Mouse (Mus musculus) adipose tissue, adult 10 weeks (tissue): ENCODE data around the gene Ntn5. TPM values are rescaled to one million over a fixed set of nuclear protein-coding genes. Genes with fewer than 3 reads are reported as not detected.

ENCODE experiments used
- polyA plus RNA-seq: library from polyadenylated mRNA; stranded (reverse); fragments of 350-450 nt; fragmentation: Illumina TruSeq; extraction: RNeasy Lipid Tissue Mini Kit (QIAGEN cat#74804); gene quantifications from one replicate; pipeline ENCODE4 v1.2.3, GENCODE M21; 2014; ENCODE audit warnings: low read depth, low replicate concordance

Gene Ntn5
- 0.78 TPM for polyA plus RNA-seq

DNA sequence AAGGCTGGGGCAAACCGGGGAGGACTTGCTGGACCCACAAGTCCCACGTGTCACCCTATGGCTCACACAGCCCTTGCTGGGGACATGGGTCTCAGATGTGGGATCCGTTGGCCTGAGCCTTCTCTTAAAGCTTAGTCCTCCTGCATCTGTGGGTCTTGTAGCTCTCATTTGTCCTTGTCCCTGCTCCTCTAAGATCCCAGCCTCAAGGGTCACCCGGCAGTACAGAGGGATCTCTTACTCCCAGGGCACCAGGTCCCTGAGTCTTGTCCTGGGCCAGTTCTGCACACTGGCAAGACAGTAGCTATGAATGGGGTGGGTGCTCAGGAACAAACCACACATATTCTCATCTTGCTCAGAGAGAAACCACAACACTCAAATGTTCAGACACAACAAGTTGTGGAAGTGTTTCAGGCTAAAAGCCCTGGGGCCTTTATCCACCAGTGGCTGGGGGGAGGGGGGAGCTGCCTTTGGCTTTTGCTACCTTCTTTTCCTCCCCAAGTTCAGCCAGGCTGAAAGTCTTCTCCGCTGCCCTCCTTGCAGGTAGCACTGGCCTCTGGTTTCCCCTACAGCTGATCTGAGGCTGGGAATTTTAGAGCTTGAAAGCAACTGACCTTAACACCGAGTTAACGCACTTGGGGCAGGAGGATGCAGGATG is at the start of gene Ntn5:
Gene Ntn5 (plus strand): TSS at position 627 of the 655 bp plus-strand sequence.

DNA sequence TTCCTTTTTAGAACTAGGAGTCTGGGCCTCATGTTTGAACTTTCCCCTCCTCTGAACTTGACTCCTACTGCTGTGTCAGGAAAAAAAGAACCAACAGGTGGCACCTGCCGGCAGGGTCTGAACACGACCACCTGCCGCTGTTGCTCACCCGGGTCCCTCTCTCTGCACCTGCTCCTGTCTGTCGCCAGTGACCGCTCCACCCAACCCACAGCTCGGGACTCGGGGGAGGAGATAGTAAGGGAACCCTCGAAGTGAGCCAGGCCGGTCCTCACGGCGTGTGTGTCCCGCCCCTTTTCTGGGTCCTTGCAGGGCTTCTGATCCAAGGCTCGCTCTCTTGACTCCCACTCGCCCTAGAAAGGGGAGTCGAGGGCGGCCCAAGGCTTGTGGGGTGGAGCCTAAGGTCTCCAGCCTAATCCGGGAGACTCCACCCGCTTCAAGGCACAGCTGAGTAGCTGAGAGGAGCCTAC is 44.2 kb upstream of the Ntn5 start, which contains the start of gene Mamstr:
Gene Mamstr (plus strand): TSS at position 417 of the 467 bp plus-strand sequence.

DNA sequence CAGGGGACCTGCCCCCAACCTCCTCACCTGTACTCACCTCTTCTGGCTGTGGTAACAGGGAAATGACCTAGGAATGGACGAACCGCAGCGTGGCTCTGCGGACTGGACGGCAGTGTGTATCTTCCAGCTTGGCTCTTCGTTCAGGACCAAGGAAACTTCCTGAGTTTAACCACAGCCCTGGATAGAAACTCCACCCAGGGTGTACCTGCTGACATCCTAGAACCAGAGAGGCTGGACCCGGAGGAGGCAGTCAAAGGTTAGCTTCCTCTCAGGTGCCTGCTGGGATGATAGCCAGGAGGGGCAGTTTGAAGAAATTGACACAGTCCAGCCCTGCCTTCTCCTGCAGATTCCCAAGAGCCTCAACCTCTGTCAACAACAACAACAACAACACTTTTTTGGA is 17.7 kb upstream of the Ntn5 start, which contains the start of gene Fut2:
Gene Fut2 (minus strand): TSS at position 234 of the 400 bp plus-strand sequence.

GRCm38 (mm10) chr7:45693921-45694591 is 10.2 kb downstream of the Ntn5 start, which contains the start of gene Sec1:
Gene Sec1, minus strand, starts transcription at chr7:45694402.

GRCm38 (mm10) chr7:45699523-45700141 is 15.8 kb downstream of the Ntn5 start, which contains the start of gene Car11:
Gene Car11, plus strand, starts transcription at chr7:45699843.

DNA sequence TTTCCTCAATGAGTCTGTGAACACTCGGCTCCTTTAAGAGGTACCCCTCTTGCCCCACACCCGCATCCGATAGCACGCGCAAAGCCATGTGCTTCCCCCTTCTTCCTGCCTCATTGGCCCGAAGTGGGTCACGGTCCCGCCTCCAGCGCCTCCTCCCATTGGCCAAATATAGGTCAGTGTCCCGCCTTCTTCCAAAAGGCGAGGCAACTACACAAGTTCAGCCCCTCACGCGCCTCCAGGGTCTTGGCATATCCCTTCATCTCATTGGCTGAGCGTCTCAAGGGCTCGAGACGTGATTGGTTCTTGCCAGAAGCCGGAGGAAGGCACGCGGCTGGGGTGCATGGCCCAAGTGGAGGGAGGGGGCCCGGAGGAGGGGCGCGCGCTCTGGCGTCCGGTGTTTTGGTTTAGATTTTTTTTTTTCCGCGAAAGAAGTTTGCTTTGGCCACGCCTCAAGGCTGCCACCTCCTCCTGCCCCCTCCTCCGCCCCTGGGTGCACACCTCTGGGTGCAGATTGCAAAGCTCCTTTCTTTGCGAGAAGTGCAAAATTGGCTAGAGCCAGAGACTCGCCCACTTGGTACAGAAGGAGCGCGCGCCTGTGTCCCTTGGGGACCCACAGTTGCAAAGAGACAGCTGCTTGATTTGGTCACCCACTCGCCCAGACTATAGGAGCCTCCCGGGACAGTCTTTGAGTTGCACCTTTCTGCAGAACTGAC is 21.1 kb downstream of the Ntn5 start, which contains the start of gene Dbp:
Gene Dbp (plus strand): TSS at position 359 of the 713 bp plus-strand sequence.

GRCm38 (mm10) chr7:45715090-45715708 is 31.4 kb downstream of the Ntn5 start, which contains the start of gene Rpl18:
Gene Rpl18, plus strand, starts transcription at chr7:45715457.

DNA sequence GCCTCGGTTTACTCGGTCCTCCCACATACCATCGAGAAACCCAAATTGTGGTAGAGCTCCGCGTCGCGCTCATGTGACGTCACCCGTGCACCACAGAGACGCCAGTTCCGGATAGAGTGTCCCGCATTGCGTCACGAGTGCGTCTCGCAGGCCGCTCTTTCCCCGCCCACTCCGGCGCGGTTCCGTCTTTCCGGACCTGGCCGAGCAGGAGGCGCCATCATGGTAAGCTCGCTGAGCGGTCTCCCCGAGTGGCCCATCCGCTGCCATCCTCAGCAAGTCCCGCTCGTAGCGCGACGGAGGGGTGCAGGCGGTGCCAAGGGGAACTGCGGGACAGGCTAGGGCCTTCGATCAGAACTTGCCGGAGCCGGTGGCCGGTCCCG is 34.1 kb downstream of the Ntn5 start, which contains the start of gene Sphk2:
Gene Sphk2 (minus strand): TSS at position 85 of the 380 bp plus-strand sequence.

DNA sequence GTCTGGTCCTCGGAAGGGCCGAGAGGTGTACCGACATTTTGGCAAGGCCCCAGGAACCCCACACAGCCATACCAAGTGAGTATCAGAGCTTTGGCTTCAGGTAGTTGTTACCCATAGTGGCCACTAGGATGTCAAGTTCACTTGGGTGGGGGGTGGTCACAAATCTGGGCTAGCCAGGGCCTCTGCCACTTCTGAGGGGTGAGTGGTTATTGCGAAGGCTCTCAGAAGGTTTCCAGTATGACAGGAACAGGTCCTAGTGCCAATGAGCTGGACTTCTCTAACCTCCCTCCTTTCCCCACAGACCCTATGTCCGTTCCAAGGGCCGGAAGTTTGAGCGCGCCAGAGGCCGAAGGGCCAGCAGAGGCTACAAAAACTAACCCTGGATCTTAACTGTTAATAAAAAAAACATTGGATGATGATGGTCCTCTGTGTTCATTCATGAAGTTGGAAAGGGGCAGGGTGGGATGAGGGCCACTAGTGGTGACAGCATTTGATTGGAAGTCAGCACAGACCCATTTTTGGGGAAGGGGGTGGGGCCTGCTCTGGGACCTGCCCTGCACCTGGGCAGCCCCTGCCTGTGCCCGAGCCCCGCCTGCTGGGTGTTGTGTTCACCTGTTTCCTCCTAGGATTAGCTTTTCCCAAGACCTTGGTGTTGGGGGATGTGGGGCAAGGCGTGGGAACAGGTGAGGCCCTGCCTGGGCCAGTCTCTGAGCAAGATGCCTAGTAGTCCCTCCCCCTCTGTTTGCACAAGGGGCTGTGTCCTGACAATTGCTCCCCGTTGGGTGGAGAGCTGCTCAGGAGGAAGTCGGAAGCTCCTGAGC is 36.8 kb downstream of the Ntn5 start, which contains the start of gene Fam83e:
Gene Fam83e (plus strand): TSS at position 800 of the 821 bp plus-strand sequence.

DNA sequence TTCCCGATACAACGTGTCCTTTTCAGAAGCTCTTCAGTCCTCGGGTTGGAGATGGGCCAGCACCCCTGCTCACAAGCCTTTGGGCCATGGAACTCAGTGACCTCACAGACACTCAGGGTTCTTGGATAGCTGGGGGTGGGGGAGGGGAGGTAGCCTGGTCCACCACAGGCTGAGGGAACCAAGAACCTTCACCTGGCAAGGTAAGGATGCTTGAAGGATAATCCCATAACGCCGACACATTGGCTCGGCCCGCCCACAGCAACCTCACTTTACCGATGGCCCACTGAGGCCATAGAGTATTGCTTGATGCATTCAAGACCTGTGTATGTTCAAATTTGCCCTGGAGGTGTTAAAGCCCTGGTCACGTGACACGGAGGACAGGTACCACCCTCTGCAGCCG is 41.9 kb downstream of the Ntn5 start, which contains the start of gene Spaca4:
Gene Spaca4 (minus strand): TSS at position 101 of the 400 bp plus-strand sequence.

Other genes starting within 250 kb of the Ntn5 start
- gene Gys1, start 249.2 kb upstream of the Ntn5 start, polyA plus RNA-seq, result 41.6 TPM
- gene Ruvbl2, start 245.9 kb upstream of the Ntn5 start, polyA plus RNA-seq, result 33.5 TPM
- gene Ftl1, start 224.1 kb upstream of the Ntn5 start, polyA plus RNA-seq, result 2,850 TPM
- 61.4 TPM for gene Bax, start 217.1 kb upstream of the Ntn5 start, polyA plus RNA-seq
- gene Tulp2, start 202.1 kb upstream of the Ntn5 start, polyA plus RNA-seq, result 11.4 TPM
- 4.7 TPM for gene Gm45808, start 197.2 kb upstream of the Ntn5 start, polyA plus RNA-seq
- gene Dhdh, start 195.2 kb upstream of the Ntn5 start, polyA plus RNA-seq, result 23.6 TPM
- 558 TPM for gene Nucb1, start 173.6 kb upstream of the Ntn5 start, polyA plus RNA-seq
- gene Ppp1r15a, start 157.8 kb upstream of the Ntn5 start, polyA plus RNA-seq, result 23.3 TPM
- gene Plekha4, start 157.7 kb upstream of the Ntn5 start, polyA plus RNA-seq, result 12.8 TPM
- gene Hsd17b14, start 129.1 kb upstream of the Ntn5 start, polyA plus RNA-seq, result 1.0 TPM
- gene Bcat2, start 113.9 kb upstream of the Ntn5 start, polyA plus RNA-seq, result 110 TPM
- 0.58 TPM for gene Fgf21, start 68.5 kb upstream of the Ntn5 start, polyA plus RNA-seq
- 14.4 TPM for gene Fut1, start 66.7 kb upstream of the Ntn5 start, polyA plus RNA-seq
- gene Izumo1, start 62.2 kb upstream of the Ntn5 start, polyA plus RNA-seq, result 1.6 TPM
- gene Rasip1, start 56.5 kb upstream of the Ntn5 start, polyA plus RNA-seq, result 11.0 TPM
- 4.0 TPM for gene Mamstr, start 44.0 kb upstream of the Ntn5 start, polyA plus RNA-seq
- 2.3 TPM for gene Fut2, start 17.6 kb upstream of the Ntn5 start, polyA plus RNA-seq
- gene Sec1, start 10.4 kb downstream of the Ntn5 start, polyA plus RNA-seq, result 1.8 TPM
- gene Car11, start 15.8 kb downstream of the Ntn5 start, polyA plus RNA-seq, result 5.3 TPM
- gene Dbp, start 21.1 kb downstream of the Ntn5 start, polyA plus RNA-seq, result 19.7 TPM
- 966 TPM for gene Rpl18, start 31.4 kb downstream of the Ntn5 start, polyA plus RNA-seq
- gene Sphk2, start 34.0 kb downstream of the Ntn5 start, polyA plus RNA-seq, result 31.4 TPM
- 3.7 TPM for gene Fam83e, start 37.2 kb downstream of the Ntn5 start, polyA plus RNA-seq
- gene Spaca4, start 41.8 kb downstream of the Ntn5 start, polyA plus RNA-seq, result 2.2 TPM
- gene Lmtk3, start 99.7 kb downstream of the Ntn5 start, polyA plus RNA-seq, result 0.96 TPM
- 22.0 TPM for gene Sult2b1, start 100.6 kb downstream of the Ntn5 start, polyA plus RNA-seq
- 73.8 TPM for gene Cyth2, start 130.6 kb downstream of the Ntn5 start, polyA plus RNA-seq
- gene Kcnj14, start 140.8 kb downstream of the Ntn5 start, polyA plus RNA-seq, result 0.74 TPM
- 11.0 TPM for gene Grwd1, start 146.9 kb downstream of the Ntn5 start, polyA plus RNA-seq
- gene Kdelr1, start 188.8 kb downstream of the Ntn5 start, polyA plus RNA-seq, result 162 TPM
- gene Grin2d, start 194.4 kb downstream of the Ntn5 start, polyA plus RNA-seq, result 1.2 TPM
- 7.2 TPM for gene Syngr4, start 212.7 kb downstream of the Ntn5 start, polyA plus RNA-seq
- gene Tmem143, start 212.9 kb downstream of the Ntn5 start, polyA plus RNA-seq, result 31.6 TPM
- 65.2 TPM for gene Emp3, start 237.4 kb downstream of the Ntn5 start, polyA plus RNA-seq
- 8.4 TPM for gene Ccdc114, start 240.1 kb downstream of the Ntn5 start, polyA plus RNA-seq